Mouse (Mus musculus) layer of hippocampus, postnatal 10 days (tissue): ENCODE measurements around the gene Fbxl16. TPM values are rescaled to one million over a fixed set of nuclear protein-coding genes. Genes with fewer than 3 reads are reported as not detected.

Experiments used
- DNase-seq, 2 experiments: peaks; one replicate each; pipeline ENCODE4 v3.0.0; 2021; ENCODE audit warnings: low spot score in 2 of 2
- total RNA-seq, 2 experiments: library from RNA; stranded (reverse); gene quantifications; 2 replicates each; pipeline ENCODE4 v1.2.3; 2021

The Fbxl16 gene
- total RNA-seq, 2 experiments from 2014 or later, result 272 to 292 TPM

DNA sequence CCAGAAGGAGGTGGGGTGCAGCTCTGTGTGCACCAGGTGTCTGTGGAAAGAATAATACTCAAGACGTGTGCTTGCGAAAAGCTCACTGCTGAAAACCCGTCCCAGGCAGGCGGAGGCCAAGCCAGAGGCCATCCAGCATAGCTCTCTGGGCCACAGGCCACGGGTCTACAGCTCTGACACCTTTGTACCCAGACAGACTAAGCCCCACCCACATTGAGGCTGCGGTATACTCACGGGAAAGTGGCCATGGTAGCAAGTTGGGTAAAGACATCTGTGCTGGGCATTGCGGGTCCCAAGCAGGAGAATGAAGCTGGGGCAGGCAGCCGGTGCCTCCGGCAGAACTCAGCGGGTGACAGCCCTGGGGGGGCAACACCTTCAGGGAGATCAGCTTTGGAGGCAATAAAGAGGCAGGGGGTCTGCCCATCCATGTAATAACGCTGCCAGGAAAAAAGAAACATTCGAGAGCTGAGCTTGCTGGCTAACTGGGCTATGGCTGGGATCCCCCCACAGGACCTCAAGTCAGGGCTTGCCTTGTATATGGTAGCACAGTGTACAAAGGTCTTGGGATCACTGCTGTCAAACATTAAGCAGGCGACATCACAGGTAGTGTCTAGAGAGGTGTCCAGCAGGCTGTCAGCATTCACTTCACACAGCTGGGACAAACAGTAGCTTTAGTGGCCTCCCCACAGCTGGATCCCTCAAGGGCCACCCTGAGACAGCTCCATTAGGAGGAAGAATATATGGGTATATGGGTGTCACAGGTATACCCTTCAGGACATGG is 30.8 kb downstream of the Fbxl16 start:
- DNase-seq, result no peak

DNA sequence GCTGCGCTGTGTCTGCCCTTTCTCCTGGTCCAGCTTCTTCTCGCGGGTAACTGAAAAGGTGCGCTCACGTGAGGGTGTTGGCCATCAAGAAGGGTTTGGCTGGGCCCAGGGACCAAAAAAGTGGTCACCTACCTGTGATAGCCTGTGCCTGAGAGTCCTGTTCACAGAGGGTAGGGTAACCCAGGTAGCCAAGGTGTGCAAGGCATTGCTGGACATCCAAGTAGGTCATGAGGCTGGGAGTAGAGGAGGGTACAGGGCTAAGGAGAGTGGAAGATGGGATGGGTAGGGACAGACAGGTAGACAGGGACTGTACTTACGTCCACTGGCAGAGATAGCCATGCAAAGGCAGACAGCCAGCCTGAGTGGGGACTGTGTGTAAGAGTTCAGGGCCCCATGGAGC is 31.6 kb downstream of the Fbxl16 start:
- DNase-seq, result no peak

DNA sequence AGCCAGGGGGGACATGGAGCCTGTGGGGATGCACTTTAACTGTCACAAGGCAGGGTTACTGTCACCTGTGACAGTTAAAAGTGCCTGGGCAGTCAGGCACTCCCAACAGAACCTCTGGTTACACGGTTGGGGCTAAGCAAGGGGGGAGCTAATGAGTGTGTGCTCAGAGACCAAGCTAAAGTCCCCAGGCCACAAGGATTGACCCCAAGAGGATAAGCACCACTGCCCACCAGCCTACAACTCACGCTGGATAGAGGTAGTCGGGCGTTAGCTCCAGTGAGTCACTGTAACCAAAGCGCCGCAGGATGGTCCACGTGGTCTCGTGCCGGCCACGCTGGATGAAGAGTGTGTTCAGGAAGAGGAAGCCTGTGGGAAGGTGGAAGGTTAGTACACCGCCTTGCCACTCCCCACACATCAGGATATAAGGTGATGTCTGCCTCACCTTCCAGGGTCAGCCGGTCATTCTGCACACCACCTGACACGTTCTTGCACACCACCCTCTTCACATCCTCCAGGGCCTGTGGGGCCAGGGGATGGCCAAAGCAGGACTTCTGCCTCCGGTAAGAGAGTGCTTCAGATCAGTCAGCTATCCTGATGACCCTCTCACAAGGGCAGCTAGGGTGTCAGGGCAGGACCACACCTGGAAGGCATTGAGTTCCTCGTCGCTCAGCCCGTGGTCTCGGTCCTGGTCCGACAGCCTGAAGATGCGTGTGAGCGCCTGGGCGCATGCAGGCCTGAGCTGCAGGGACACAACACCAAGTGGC is 32.4 kb downstream of the Fbxl16 start, which contains the start of gene Gm20683:
TSS of gene Gm20683 (minus strand) at position 647 of the 764 bp plus-strand sequence.
- no peak for DNase-seq

- no peak for DNase-seq
Observed at GRCm38 (mm10) chr17:25842509-25842908, 33.6 kb downstream of the Fbxl16 start.

DNA sequence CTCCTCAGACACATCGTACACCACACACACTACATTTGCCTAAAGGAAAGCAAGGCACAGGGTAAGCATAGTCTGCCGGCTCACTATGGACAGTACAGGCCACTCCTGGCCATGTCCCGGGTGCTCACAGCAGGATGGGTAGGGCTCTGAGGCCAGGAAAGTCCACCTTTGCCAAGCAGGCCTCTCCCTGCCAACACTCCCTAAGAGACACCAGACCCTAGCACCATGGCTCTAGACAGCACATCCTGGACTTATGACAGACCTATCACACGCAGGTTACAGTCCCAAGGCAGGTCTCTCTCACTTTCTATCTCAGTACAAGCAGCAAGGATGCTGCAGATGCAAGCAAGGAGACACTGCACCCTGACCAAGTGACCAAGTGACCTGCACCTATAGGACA is 34.2 kb downstream of the Fbxl16 start:
- DNase-seq, result no peak

DNA sequence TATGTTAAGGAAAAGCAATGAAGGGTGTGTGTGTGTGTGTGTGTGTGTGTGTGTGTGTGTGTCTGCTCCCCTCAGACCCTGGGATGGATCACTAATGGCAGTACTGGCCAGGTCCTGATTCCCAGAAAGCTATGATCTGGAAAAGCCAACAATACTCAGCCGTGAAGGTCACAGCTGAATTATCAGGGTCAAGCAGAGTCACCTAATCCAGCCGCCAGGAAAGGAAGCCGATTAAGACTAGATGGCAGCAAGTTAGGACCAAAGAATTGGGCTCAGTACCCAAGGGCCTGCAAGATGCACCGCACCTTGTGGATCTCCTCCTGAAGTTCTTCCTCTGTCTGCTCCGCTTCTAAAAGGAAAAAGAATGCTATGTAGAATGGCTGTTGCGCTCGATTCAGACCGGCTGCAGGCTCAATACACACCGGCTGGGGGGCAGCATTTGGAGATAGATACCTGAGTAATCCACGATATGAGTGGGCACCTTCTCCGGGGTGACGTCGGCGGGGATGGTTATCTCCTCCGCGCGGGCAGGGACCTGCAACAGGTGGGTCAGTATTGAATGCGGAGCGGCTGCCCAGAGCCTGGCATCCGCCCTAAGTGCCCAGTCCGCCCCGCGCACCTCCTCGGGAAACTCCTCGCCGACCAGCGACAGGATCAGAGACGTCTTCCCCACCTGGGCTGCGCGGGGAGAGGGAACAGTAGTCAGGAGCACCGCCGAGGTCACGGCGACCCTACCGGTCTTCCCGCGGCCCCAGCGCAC is 34.9 kb downstream of the Fbxl16 start:
- DNase-seq, result no peak

DNA sequence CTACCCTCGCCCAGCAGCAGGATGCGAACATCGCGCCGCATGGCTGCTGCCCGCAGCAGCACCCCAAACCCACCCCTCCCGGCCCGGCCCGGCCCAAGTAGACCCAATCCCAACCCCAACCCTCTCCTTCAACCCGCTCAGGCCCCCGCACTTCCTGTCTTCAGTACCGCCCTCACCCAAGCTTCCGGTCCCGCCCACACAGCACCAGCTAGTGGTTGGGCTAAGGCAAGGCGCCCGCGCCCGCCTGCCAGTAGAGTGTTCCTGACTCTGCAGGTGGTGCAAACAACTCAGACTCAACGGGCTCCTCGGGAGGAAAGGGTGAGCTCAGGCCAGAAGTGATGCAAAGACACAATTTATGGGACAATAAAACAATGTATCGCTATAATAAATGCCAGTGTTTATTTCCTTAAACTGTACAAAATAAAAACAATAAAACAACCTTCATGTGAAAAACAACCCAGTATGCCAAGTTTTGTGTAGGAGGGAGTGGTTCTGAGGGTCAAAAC is 35.6 kb downstream of the Fbxl16 start, which contains the start of gene Rhot2:
TSS of gene Rhot2 (minus strand) at position 456 of the 506 bp plus-strand sequence.
- peak; percentile 92 to 95 for DNase-seq

DNA sequence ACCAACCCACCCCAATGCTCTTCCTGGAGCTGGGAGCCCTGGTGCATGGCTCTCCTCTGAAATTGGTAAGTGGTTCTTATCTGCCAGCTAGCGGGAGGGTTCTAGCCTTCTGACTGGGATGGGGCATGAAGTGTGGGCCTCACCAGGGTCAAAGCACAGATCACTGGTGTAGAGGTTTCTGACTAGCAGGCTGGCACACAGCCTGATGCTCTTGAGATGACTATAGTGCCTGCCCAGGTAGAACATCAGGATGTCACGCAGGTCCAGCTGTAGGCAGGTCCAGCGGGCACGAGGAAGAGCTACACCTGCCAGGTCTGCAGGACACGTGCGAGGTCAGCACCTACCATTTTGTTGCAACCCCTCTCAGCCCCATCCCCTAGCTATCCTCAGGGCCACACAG is 51.3 kb downstream of the Fbxl16 start:
- DNase-seq, result no peak

DNA sequence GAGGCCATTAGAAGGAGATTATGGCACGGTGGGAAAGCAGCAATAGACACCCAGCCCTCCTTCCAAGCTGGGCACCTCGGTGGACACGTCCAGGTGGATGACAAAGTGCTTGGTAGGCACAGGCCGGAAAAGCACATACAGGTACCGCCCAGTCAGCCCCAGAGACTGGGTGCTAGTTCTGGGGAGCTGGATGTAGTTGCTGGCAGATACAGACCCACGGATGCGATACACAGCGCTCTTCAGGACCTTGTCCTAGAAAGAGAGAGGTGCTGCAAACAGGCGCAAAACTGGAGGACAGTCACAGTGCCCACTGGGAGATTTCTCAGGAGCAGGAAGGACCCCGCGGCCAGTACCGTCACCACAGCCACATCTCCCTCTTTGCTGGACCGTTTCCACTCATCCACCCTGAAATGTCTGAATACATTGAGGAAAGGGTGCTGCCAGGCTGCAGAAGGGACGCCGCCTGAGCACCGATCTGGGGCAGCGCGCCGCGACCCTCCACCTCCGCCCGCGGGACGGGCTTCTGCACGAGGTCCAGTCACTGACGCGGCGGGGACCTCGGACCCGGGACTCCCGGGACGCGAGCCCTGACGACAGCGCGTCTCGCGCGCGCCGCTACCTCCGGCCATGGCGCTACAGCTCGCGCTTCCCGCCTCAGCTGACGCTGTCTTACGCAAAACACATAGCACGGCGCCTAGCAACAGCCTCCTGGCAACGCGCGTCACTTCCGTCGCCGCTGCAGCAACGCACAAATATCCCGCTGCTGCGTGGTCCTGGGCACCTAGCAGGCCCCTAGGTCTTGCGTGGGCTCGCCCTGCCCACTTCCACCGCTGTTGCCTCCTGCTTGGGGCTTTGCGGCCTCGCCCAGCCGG is 52.2 kb downstream of the Fbxl16 start, which contains the start of gene Wdr90:
TSS of gene Wdr90 (minus strand) at position 670 of the 872 bp plus-strand sequence.
- DNase-seq, result peak; percentile 89 to 90

GRCm38 (mm10) chr17:25861704-25862612 is 53.1 kb downstream of the Fbxl16 start:
- no peak for DNase-seq

- DNase-seq, result no peak
Observed at GRCm38 (mm10) chr17:25863681-25864080, 54.8 kb downstream of the Fbxl16 start.

- DNase-seq, result no peak
Observed at GRCm38 (mm10) chr17:25864311-25864710, 55.4 kb downstream of the Fbxl16 start.

DNA sequence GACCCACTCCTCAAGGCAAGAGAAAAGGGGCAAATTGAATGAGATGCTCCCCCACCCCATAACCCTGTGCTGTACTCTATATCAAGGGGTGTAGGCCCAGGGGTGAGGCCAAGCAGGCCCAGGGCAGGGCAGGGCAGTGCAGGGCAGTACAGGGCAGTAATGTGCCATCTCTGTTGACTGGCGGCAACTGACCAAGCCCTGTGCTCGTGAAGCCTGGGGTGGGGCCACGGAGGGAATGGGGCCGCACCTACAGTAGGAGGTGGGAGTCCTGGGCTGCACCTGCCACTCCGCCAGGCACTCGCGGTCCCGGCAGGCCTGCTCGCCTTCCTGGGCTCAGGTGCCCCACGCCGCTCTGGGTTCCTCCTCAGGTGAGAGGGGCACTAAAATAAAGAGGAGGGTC is 56.4 kb downstream of the Fbxl16 start:
- DNase-seq, result no peak

DNA sequence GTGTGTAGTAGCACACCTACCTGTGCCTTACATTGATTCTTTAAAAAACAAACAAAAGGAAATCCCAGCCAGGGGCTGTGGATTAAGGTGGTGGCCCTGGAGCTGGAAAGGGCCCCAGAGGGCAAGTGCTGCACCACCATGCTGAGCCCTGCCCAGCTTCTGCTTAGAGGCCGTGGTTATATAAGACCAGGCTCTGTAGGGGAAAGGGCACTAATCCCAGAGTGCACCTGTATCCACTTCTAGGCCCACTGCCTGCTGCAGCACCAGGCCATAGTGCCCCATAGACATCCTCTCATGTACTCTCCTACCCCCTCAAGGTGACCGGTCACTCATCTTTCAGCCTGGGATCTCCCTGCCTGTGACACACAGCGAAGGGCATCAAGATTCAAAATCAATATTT is 57.3 kb downstream of the Fbxl16 start:
- DNase-seq, result no peak

- DNase-seq, result no peak
Observed at GRCm38 (mm10) chr17:25867509-25867835, 58.6 kb downstream of the Fbxl16 start.

- peak; percentile 50 to 63 for DNase-seq
Observed at GRCm38 (mm10) chr17:25867836-25868600, 59.1 kb downstream of the Fbxl16 start.

- DNase-seq, result peak; percentile 72 to 82
Observed at GRCm38 (mm10) chr17:25868601-25869191, 59.8 kb downstream of the Fbxl16 start, which contains the start of gene Mcrip2. Gene Mcrip2, minus strand, starts transcription at chr17:25868764.

DNA sequence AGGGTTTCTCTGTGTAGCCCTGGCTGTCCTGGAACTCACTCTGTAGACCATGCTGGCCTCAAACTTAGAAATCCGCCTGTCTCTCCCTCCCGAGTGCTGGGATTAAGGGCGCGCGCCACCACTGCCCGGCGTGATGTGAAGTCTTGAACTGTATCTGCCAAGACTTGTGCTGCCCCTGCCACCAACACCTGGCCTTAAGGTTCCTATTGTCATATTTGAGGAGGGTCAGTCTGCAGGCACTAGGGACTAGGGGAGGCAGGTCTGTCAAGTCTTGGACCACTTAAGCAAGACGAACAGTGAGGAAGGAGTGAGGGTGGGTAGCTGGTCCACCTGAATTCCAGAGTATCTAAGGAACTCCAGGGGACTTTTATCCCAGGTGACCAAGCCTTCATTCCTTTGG is 60.6 kb downstream of the Fbxl16 start:
- DNase-seq, result no peak
